Mouse (Mus musculus) heart, embryonic 13.5 days (tissue): Measurements from ENCODE around the gene Guca2a. TPM values are rescaled to one million over a fixed set of nuclear protein-coding genes. Genes with fewer than 3 reads are reported as not detected.
"Not testable (repeated sequence)": the region's sequence is repeated elsewhere in the genome, so short reads cannot be mapped to it uniquely, and the experiment has no call there.

ENCODE experiments used
- ATAC-seq: fragments of 200-750 bp; cut with Nextera tagmentation; 2 replicates; pipeline ENCODE4 v1.8.0; 2017; ENCODE audit warnings: moderate TSS enrichment; ENCODE audit not compliant: insufficient number of reproducible peaks, low FRiP score, low TSS enrichment; ENCODE audit errors: extremely low read depth
- H3K27ac ChIP-seq: fragments of 300-500 bp; sonication (generic); replicated peaks from 2 replicates; pipeline ENCODE4 v1.5.1; 2015; ENCODE audit warnings: moderate library complexity, mild to moderate bottlenecking, inconsistent platforms
- H3K27me3 ChIP-seq: fragments of 300-500 bp; sonication (generic); replicated peaks from 2 replicates; pipeline ENCODE4 v1.6.1; 2015; ENCODE audit warnings: mild to moderate bottlenecking, inconsistent platforms
- H3K36me3 ChIP-seq: fragments of 300-500 bp; sonication (generic); 2 replicates; pipeline ENCODE4 v1.6.1; 2015; ENCODE audit warnings: mild to moderate bottlenecking, inconsistent platforms
- H3K4me1 ChIP-seq: fragments of 300-500 bp; sonication (generic); 2 replicates; pipeline ENCODE4 v1.6.1; 2015; ENCODE audit warnings: inconsistent platforms
- H3K4me2 ChIP-seq: fragments of 300-500 bp; sonication (generic); 2 replicates; pipeline ENCODE4 v1.6.1; 2015; ENCODE audit warnings: inconsistent platforms, mild to moderate bottlenecking, moderate library complexity
- H3K4me3 ChIP-seq: fragments of 300-500 bp; sonication (generic); 2 replicates; pipeline ENCODE4 v1.5.1; 2015; ENCODE audit warnings: moderate library complexity, mild to moderate bottlenecking, inconsistent platforms
- H3K9ac ChIP-seq: fragments of 300-500 bp; sonication (generic); 2 replicates; pipeline ENCODE4 v1.6.1; 2015; ENCODE audit warnings: inconsistent platforms, mild to moderate bottlenecking, moderate library complexity
- H3K9me3 ChIP-seq: fragments of 300-500 bp; sonication (generic); 2 replicates; pipeline ENCODE4 v1.6.1; 2016; ENCODE audit warnings: inconsistent platforms
- WGBS: fragments of 180-500 bp; shearing (Covaris S2); methylation state at CpG from one replicate; pipeline ENCODE4 v1.1.7; 2015; ENCODE audit warnings: mixed read lengths; 5-methylcytosine and 5-hydroxymethylcytosine counted together
- polyA plus RNA-seq: library from polyadenylated mRNA; unstranded; fragments of >200 nt; fragmentation: Nextera tagmentation; extraction: Ambion mirVana; gene quantifications from 2 replicates; pipeline ENCODE4 v1.2.1, GENCODE M21; 2015

Gene Guca2a
- polyA plus RNA-seq, 1 experiment from 2014 or later, result not detected

DNA sequence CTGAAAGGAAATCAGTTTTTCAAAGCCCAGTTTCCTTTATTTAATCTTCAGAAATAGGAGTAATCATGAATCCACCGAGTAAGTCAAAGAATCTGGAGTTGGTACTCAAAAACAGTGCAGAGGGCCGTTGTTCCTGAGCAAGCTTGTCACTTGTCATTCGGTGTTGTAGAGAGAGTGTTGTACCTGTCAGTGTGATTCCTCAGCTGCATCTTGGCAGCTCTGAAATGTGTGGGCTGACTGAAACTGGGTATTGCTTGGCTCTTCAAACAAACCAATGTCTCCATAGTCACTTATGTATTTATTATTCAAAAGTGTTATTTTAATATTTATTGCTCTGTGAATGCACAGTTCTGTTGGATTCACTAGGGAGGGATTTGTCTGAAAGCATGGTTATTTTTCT is 10.6 kb upstream of the Guca2a start:
- H3K4me2 ChIP-seq, result no peak overlapping the region
- no peak for ATAC-seq
- no peaks in the 10 kb centered on the region for H3K27me3 ChIP-seq
- peaks cover 40% of the 10 kb centered on the region for H3K4me1 ChIP-seq
- WGBS, result 55% methylated on average over 3 of the region's 3 CpGs
- no peaks in the 10 kb centered on the region for H3K9me3 ChIP-seq
- H3K9ac ChIP-seq, result peak overlapping the region; percentile 37; the same call in 1 of the 2 replicates
- H3K27ac ChIP-seq, result peak overlapping the region; percentile 63
- peaks cover 66% of the 10 kb centered on the region for H3K36me3 ChIP-seq
- H3K4me3 ChIP-seq, result no peak overlapping the region

DNA sequence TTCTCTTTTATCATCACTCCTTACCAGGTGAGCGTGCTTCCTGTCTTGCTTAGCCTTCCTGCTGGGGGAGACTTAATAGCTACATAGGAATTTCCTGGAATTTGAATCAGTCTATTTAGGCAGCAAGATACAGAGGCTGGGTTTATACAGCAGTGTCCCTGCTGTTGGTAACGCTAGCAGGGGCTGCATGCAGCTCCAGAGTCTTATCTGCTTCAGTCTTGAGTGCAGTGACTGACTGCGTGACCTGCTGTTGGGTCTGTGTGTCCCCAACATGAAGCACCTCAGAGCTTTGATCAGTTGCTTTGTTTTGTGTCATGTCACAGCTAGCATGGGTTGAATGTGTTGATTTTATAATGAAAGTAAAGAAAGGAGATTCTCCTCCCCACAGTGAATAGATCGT is 10.2 kb upstream of the Guca2a start:
- Histone ChIP-seq H3K36me3 (peaks cover 62% of the 10 kb centered on the region), H3K9ac (peak overlapping the region; percentile 37), H3K4me3 (no peak overlapping the region), H3K27me3 (no peaks in the 10 kb centered on the region), H3K9me3 (no peaks in the 10 kb centered on the region), H3K4me2 (no peak overlapping the region), H3K27ac (peak overlapping the region; percentile 63), H3K4me1 (peaks cover 45% of the 10 kb centered on the region)
- no peak for ATAC-seq
- 45% methylated on average over 4 of the region's 4 CpGs for WGBS

DNA sequence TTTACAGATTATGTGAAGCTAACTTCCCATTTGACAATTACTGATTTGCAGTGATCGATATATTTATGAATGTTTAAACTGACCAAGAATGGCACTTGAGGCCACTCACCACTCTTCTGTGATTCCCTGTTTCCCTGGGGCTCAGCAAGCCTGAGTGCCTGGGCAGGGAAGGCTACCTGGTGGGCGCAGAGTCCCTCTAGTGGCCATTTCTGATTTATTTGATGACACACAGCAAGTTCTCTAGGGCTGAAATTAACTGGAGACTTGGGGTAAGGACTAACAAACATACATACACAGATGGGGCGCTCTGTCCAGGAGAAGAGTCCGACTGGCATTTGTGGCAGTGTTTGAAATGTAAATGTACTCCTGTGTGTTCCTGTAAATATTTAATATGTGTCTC is 9.1 kb upstream of the Guca2a start:
- H3K4me3 ChIP-seq, H3K4me2 ChIP-seq, ATAC-seq, H3K9me3 ChIP-seq, H3K27me3 ChIP-seq, H3K9ac ChIP-seq, H3K27ac ChIP-seq: not testable (repeated sequence)
- Histone ChIP-seq H3K36me3 (peaks cover 52% of the 10 kb centered on the region), H3K4me1 (peaks cover 55% of the 10 kb centered on the region)
- WGBS, result 73% methylated on average over 4 of the region's 4 CpGs

DNA sequence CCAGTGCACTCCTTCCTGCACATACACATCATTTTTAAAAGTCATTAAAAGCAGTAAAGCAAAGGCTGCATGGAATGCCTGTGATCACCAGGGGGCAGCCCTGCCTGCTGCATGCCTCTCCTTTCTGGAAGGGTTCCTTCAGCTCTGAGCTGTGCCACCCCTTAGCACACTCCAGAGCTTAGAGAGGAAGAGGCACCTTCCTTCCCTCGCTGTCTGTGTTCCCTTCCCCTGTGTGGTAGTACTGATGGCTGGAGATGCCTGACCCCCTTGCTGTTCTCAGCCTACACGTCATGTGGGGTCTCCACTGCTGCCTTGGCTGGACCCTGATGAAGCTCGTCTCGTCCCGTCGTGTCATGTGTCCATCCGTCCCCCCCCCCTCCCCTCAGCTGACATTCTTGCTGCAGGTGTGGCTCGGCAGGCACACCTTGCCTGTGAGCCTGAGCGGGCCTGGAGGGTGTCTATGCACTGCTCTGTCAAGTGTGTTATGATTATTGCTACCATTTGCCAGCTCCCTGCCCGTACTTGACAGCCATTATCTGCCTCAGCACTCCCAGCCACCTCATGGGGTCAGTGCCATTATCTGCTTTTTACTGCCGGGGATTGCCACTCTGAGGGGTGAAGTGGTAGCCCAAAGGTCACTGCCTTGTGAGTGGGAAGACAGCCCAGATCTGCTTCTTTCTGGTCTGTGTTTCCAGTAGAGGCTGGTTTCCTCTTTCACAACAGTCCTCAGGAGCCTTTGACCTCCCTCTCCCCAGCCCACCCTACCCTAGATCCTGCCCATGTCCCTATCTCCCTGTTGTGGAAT is 6.2 kb upstream of the Guca2a start:
- H3K27me3 ChIP-seq, result no peaks in the 10 kb centered on the region
- peak overlapping the region; percentile 74 for H3K27ac ChIP-seq
- H3K4me2 ChIP-seq, result no peak overlapping the region
- 33% methylated on average over 11 of the region's 11 CpGs for WGBS
- peak overlapping the region; percentile 62 for H3K9ac ChIP-seq
- no peak overlapping the region for H3K4me3 ChIP-seq
- no peaks in the 10 kb centered on the region for H3K9me3 ChIP-seq
- H3K36me3 ChIP-seq, result peaks cover 27% of the 10 kb centered on the region
- H3K4me1 ChIP-seq, result peaks cover 74% of the 10 kb centered on the region
- peak; percentile 30; the same call in 1 of the 2 replicates for ATAC-seq

DNA sequence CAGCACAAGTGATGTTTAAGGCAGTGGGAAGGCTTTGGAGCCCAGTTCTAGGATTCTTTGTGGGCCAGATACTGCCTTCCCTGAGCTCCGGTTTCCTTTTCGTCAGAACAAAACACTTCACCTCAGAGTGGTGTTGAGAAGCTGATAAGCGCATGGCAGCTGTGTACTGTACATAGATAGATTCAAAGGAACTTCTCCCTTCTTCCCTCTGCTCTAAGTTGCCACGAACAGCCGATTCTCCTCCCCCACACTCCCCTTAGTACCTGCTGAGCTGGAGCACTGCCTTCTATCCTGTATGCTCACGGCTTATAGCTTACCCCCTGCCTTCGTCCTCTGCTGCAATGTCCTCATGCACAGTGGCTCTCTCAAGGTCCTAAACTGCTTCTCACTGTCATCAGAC is 4.8 kb upstream of the Guca2a start:
- 19% methylated on average over 7 of the region's 7 CpGs for WGBS
- no peak for ATAC-seq
- 0 out of 2 replicates have a peak overlapping the region, but pooled peaks have one; percentile 3 for H3K4me2 ChIP-seq
- no peaks in the 10 kb centered on the region for H3K27me3 ChIP-seq
- peak overlapping the region; percentile 74 for H3K27ac ChIP-seq
- H3K9me3 ChIP-seq, result no peaks in the 10 kb centered on the region
- peaks cover 21% of the 10 kb centered on the region for H3K36me3 ChIP-seq
- peaks cover 71% of the 10 kb centered on the region for H3K4me1 ChIP-seq
- peak overlapping the region; percentile 62; the same call in 1 of the 2 replicates for H3K9ac ChIP-seq
- no peak overlapping the region for H3K4me3 ChIP-seq

DNA sequence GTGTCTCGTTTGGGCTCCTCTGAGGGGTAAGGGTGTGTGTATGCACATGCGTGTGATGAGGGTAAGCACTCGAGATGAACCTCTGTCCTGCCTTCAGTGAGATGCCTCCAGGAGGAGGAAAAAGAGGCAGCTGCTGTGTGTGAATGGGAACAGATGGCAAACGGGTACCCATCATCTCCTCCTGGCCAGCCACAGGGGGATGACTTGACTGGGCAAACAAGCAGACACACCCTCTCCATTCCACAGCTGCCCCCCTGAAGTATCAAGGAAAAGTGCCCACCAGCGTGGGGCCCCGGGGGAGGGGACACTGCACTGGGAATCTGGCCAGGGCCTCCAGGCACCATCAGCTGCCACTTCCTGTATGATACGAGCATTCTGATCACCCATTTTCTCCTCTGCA is 4.2 kb upstream of the Guca2a start:
- peak overlapping the region; percentile 62; the same call in 1 of the 2 replicates for H3K9ac ChIP-seq
- H3K4me2 ChIP-seq, result no peak overlapping the region
- no peak overlapping the region for H3K4me3 ChIP-seq
- peaks cover 70% of the 10 kb centered on the region for H3K4me1 ChIP-seq
- ATAC-seq, result no peak
- 41% methylated on average over 7 of the region's 7 CpGs for WGBS
- peaks cover 21% of the 10 kb centered on the region for H3K36me3 ChIP-seq
- H3K9me3 ChIP-seq, result no peaks in the 10 kb centered on the region
- H3K27ac ChIP-seq, result peak overlapping the region; percentile 74
- H3K27me3 ChIP-seq, result no peaks in the 10 kb centered on the region

DNA sequence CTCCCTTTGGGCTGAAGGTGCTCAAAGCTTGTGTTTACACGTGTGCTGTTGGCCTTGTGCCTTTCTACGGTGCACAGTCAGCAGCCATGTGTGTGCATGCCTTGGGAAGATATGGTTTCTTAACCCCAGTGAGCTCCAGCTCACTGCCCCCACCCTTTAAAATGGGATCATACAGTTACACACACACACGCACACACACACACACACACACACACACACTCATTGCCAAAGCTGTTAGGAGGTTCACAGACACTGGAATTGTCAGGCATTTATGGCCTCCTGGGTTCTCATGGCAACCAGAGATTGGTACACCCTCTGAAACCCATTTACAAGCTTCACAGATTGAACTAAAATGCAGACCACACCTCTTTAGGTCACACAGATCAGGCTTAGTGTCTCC is 3.6 kb upstream of the Guca2a start:
- WGBS, result 82% methylated on average over 3 of the region's 3 CpGs
- H3K4me2 ChIP-seq, result no peak overlapping the region
- peaks cover 70% of the 10 kb centered on the region for H3K4me1 ChIP-seq
- ATAC-seq, result no peak
- H3K9ac ChIP-seq, result no peak overlapping the region
- no peaks in the 10 kb centered on the region for H3K27me3 ChIP-seq
- no peaks in the 10 kb centered on the region for H3K9me3 ChIP-seq
- H3K36me3 ChIP-seq, result peaks cover 19% of the 10 kb centered on the region
- peak overlapping the region; percentile 74; the same call in 1 of the 2 replicates for H3K27ac ChIP-seq
- no peak overlapping the region for H3K4me3 ChIP-seq

DNA sequence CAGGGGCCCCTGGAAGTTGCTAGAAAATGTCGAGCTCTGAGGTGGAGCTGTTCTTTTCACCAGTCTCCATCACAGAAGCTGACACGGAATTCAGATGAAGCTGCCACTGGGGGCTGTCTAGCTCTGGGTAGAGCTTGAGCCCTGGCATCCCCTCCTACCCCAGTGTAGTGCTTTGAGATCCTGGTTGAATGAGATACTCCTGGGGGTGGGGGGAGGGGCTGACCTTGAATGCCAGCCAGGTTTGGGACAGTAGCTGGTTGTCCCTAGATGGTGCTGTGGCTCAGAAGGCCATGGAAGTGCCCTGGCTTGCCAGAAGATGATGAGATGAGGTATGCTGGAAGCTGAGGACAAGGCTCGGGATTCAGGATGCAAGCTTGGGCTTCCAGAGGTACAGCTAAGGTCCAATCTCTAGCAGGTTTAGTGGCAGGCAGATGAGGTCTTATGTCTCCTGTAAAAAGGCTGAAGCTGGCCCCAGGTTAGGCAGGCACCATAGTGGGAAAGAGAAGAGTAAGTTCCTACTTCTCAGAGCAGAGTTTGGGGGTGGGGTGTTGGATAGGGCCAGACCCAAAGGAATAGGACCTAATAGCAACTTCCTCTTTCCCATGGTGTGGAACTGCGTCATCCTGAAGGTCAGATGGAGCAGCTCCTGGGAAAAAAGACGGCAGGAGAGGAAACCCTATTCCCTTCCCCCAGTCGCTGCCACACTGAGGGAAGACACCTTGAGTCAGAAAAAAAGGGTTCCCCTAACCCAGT is 2.4 kb upstream of the Guca2a start:
- Histone ChIP-seq H3K4me1 (peaks cover 70% of the 10 kb centered on the region), H3K27me3 (no peaks in the 10 kb centered on the region), H3K4me3 (no peak overlapping the region), H3K4me2 (no peak overlapping the region), H3K27ac (peak overlapping the region; percentile 50), H3K9me3 (no peaks in the 10 kb centered on the region), H3K36me3 (peaks cover 8% of the 10 kb centered on the region), H3K9ac (no peak overlapping the region)
- WGBS, result 59% methylated on average over 6 of the region's 6 CpGs
- no peak for ATAC-seq

DNA sequence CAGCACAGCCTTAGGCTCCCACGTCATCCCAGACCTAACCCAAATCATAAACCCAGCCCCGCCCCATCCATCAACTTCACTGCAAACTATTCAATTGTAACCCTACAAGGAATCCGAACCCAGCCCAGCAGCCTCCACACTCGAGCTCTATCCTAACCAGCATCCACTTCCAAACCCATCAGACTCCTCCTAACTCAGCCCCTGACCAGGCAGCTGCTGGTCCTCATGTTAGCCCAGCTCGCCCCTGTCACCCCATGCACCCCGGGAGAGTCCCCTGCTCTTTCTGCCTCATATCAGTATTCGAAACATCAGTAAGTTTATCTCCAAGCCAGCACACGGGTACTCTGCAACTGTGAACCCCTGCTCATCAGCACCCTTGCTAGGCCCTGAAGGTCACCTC is 1.8 kb upstream of the Guca2a start:
- Histone ChIP-seq H3K4me2 (no peak overlapping the region), H3K36me3 (peaks cover 3% of the 10 kb centered on the region; the same call in 1 of the 2 replicates), H3K4me1 (peaks cover 67% of the 10 kb centered on the region), H3K9me3 (no peaks in the 10 kb centered on the region), H3K4me3 (no peak overlapping the region), H3K27me3 (no peaks in the 10 kb centered on the region), H3K9ac (no peak overlapping the region), H3K27ac (0 out of 2 replicates have a peak overlapping the region, but pooled peaks have one; percentile 50)
- 62% methylated on average over 8 of the region's 8 CpGs for WGBS
- no peak for ATAC-seq

DNA sequence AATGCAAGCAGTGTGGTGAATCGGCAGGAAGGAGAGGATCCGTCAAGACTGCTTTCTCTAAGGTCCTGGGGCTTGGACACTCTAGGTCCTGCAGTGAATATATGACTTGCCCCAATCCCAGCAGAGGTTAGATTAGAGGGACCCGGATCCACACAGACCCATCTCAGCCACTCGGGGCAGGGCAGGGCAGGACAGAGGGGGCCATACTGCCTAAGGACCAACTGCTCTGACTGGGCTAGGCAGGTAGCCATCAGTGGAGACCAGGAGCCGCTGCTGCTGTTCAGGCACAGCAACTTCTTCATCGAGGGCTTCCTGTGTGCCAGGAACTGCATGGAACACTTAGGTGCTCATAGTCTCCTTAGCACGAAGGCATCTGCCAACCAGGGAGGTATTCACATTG is 773 bp upstream of the Guca2a start:
- H3K9ac ChIP-seq, result no peak overlapping the region
- no peak overlapping the region for H3K4me3 ChIP-seq
- H3K27me3 ChIP-seq, result no peaks in the 10 kb centered on the region
- 0 out of 2 replicates have a peak overlapping the region, but pooled peaks have one; percentile 39 for H3K27ac ChIP-seq
- 74% methylated on average over 7 of the region's 7 CpGs for WGBS
- H3K36me3 ChIP-seq, result no peaks in the 10 kb centered on the region
- no peaks in the 10 kb centered on the region for H3K9me3 ChIP-seq
- no peak overlapping the region for H3K4me2 ChIP-seq
- H3K4me1 ChIP-seq, result peaks cover 57% of the 10 kb centered on the region
- ATAC-seq, result no peak

DNA sequence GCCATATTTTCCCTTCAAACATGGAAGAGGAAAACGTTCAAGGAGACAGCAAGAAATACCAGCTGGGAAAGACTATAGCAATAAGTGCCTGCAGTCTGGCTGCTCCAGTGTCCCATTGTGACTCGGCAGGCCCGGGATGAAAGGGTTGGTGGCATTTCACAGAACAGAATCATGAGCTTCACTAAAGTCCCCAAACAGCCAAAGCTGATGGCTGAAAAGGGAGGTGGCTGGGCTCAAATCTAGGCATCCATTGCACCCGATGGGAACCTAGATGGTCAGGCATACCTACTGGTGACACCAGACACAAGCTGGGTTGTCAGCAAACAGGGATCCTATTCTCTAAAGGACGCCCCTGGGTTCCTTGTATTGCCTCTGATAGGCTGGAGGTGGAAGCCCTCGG is 442 bp downstream of the Guca2a start:
- H3K4me2 ChIP-seq, result no peak overlapping the region
- 0 out of 2 replicates have a peak, but pooled peaks cover 2% of the 10 kb centered on the region for H3K36me3 ChIP-seq
- H3K4me1 ChIP-seq, result peaks cover 45% of the 10 kb centered on the region
- no peak overlapping the region for H3K4me3 ChIP-seq
- H3K9me3 ChIP-seq, result peaks cover 4% of the 10 kb centered on the region; the same call in 1 of the 2 replicates
- H3K9ac ChIP-seq, result no peak overlapping the region
- H3K27ac ChIP-seq, result no peak overlapping the region
- no peaks in the 10 kb centered on the region for H3K27me3 ChIP-seq
- ATAC-seq, result no peak
- 75% methylated on average over 6 of the region's 6 CpGs for WGBS
